Mouse (Mus musculus): ENCODE measurements around the gene Usp15.
A peak's percentile ranks its signal among the peaks of the same experiment; 100 is the strongest.
"Not testable (repeated sequence)": the region's sequence is repeated elsewhere in the genome, so short reads cannot be mapped to it uniquely, and the experiment has no call there.

Usp15 gene

GRCm38 (mm10) chr10:123196835-123197559 lies at the start of gene Usp15:
TSS of gene Usp15 (minus strand) at chr10:123196995.
- peak; percentile 80 for DNase-seq (ENCODE audit: low read depth, low spot score)

DNA sequence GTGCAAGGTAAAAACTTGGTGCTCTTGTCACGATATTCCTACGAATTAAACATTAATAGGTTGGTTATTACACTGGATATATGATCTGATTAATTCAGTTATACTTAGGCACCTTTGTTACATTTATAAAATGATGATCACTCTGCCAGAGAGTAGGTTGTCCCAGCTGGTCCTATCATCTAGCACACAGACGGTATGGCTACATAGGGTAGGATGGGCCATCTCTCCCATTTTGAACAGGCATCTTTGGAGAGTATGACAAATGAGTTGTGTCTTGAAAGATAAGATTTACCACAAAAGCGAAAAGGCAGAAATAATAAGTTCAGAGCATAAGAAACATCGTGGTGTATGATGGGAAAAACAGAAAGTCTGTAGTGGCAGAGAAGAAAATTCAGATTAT lies 32.6 kb upstream of the Usp15 start:
- DNase-seq (ENCODE audit: low read depth, low spot score), result no peak

GRCm38 (mm10) chr10:123222785-123223184 lies 26.0 kb upstream of the Usp15 start:
- DNase-seq (ENCODE audit: low read depth, low spot score), result no peak

- no peak for DNase-seq (ENCODE audit: low read depth, low spot score)
Observed at GRCm38 (mm10) chr10:123209517-123209916, 12.7 kb upstream of the Usp15 start.

GRCm38 (mm10) chr10:123208336-123208735 lies 11.5 kb upstream of the Usp15 start:
- no peak for DNase-seq (ENCODE audit: low read depth, low spot score)

GRCm38 (mm10) chr10:123206074-123206473 lies 9.3 kb upstream of the Usp15 start:
- no peak for DNase-seq (ENCODE audit: low read depth, low spot score)

- DNase-seq (ENCODE audit: low read depth, low spot score), result not testable (repeated sequence)
Observed at GRCm38 (mm10) chr10:123205364-123205763, 8.6 kb upstream of the Usp15 start.

GRCm38 (mm10) chr10:123201981-123202758 lies 5.4 kb upstream of the Usp15 start:
- no peak for DNase-seq (ENCODE audit: low read depth, low spot score)

DNA sequence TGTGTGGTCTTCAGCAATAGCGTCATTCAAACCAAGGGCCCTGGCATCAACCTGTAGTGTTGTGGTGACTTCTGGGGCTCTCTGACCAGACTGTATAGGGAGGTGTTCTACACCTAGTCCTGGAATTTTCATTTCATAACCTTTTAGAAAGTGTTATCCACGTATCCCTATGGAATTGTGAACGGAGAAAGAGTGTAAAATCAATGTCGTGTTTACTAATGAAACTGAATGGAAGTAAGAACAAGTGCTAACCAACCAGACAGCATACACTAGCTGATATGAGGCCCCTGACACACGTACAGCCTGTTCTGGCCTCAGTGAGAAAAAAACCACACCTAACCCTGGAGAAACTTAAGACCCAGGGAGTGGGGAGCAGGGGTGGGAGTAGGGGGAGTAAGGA lies 4.6 kb upstream of the Usp15 start:
- no peak for DNase-seq (ENCODE audit: low read depth, low spot score)

- DNase-seq (ENCODE audit: low read depth, low spot score), result no peak
Observed at GRCm38 (mm10) chr10:123200996-123201395, 4.2 kb upstream of the Usp15 start.

DNA sequence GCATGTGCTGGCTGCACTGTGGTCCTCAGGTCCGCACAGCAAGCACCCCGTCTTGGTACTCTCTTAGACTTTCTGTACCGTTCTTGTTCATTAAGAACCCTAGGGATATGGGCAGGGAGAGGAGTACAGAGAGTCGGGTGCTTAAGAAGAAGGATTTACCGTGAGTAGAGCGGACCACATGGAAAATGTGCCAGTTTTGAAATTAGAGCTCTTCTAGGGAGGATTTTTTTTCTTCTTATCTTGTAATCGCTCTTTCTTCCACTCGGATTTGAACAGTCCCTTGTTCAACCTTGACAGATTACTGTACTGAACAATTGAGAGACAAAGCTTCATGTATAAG lies 3.5 kb upstream of the Usp15 start:
- no peak for DNase-seq (ENCODE audit: low read depth, low spot score)

DNA sequence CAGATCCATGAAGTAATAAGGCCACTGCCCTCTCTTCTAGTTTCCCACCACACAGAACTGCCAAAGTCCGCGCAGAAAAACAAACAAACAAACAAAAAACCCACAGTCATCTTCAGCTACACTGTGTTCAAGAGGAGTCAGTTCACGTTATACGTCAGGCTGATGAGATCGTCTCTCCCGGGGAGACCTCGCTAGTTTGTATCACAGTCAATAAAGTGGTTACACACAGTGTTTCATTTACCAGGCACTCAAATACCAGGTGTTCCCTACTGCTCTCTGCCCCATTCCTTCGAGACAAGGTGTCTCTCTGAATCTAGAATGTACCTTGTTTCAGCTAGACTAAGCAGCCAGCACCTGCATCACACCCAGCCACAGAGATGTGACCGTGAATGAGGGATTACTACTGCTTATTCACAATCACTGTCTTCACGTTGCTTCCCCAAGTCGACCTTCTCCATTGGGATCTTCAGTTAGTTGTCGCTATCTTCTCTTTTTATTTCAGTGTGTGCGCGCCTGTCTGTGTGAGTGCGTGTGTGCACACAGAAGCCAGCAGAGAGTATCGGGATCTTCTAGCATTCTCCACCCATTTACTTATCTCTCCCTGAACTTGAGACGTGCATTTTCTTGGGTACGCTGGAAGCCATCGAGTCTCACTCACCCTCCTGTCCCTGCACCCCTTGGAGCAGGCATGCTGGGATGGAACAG lies 3.0 kb upstream of the Usp15 start:
- DNase-seq (ENCODE audit: low read depth, low spot score), result no peak

DNA sequence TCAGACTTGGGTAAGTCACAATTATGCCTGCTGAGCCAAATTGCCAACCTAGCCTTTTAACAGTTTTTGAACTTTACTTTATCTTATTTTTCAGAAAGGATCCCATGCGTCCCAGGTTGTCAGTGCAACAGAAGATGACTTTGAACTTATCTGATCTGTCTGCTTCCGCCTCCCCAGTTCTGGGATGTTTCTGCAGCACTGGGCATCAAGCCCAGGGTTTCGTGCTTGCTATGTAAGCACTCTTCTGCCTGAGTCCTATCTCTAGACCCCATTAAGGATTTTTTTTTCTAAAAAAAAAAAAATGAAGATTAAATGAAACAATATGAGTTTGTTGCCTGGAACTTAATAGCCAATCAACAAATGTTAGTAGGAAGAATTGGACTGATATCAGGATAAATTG lies 2.3 kb upstream of the Usp15 start:
- DNase-seq (ENCODE audit: low read depth, low spot score), result no peak

DNA sequence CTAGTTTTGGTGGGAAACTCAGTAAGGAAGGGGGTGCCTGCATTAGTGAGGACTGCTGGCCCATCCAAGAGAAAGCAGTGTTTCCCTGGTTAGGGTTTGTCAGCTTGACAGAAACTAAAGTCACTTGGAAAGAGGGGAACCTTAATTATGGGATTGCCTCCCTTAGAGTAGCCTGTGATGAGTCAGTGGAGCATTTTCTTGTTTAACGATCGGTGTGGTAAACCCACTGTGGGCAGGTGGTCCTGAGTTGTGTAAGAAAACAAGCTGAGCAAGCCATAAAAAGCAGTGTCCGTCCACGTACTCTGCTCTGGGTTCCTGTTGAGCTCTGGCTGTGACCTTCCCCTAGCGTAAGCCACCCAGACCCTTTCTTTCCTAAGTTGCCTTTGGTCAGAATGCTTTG lies 1.4 kb upstream of the Usp15 start:
- no peak for DNase-seq (ENCODE audit: low read depth, low spot score)

- peak; percentile 65 for DNase-seq (ENCODE audit: low read depth, low spot score)
Observed at GRCm38 (mm10) chr10:123195961-123196834, 597 bp downstream of the Usp15 start.

- peak; percentile 22 for DNase-seq (ENCODE audit: low read depth, low spot score)
Observed at GRCm38 (mm10) chr10:123195501-123195900, 1.3 kb downstream of the Usp15 start.

- DNase-seq (ENCODE audit: low read depth, low spot score), result peak; percentile 27
Observed at GRCm38 (mm10) chr10:123191038-123191437, 5.8 kb downstream of the Usp15 start.

DNA sequence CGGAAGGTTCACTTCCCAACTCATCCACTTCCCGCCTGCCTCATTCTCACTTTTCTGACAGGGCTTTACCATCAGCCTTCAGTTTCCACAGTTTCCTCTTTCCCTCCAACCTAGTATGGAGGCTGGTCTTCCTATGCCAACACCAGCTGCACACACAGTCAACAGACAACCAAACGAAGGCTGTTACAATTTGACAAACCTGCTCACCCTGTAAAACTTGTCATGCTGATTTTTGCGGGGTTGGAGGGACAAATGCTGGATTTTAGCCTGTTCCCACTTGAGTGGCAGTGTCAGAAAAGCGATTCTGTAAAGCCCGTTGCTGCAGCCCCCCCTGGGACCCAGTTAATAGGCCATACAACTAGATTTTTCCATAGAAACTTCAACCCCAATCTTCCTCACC lies 9.5 kb downstream of the Usp15 start:
- no peak for DNase-seq (ENCODE audit: low read depth, low spot score)

DNA sequence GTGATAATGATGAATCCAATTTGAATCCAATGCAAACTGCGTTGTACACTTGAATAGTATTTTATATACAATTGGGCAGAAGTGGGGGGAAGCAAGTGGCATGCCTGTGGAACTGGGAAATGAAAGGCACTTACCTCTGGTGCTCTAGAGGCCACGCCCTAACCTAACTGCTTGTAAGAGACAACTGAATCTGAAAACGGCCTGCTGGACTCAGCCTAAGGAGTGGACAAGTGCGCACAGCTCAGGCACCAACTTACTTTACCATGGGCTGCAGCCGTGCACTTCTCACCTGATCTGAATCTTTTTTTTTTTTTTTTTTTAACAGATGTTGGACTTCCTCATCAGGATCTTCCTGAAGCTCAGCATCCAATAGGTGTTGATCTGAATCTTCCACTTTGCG lies 10.9 kb downstream of the Usp15 start:
- no peak for DNase-seq (ENCODE audit: low read depth, low spot score)

- DNase-seq (ENCODE audit: low read depth, low spot score), result no peak
Observed at GRCm38 (mm10) chr10:123183743-123184142, 13.1 kb downstream of the Usp15 start.

DNA sequence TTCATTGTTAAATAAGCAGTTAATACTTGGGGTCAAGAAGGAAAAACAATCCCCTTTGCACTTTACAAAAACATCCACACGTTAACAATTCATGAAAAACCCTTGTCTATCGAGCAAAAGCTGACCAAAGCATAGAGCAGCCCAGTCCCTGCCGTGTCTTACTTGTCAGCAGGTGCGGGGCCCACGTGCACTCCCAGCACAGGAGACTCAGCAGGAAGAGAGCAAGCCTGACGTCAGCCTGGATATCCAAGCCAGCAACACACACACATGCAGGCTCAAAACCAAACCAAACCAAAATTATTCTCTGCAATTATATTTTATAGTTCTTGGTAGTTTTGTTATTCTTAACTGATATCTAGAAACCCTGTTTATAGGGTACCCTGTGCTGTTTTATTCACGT lies 13.6 kb downstream of the Usp15 start:
- DNase-seq (ENCODE audit: low read depth, low spot score), result no peak

DNA sequence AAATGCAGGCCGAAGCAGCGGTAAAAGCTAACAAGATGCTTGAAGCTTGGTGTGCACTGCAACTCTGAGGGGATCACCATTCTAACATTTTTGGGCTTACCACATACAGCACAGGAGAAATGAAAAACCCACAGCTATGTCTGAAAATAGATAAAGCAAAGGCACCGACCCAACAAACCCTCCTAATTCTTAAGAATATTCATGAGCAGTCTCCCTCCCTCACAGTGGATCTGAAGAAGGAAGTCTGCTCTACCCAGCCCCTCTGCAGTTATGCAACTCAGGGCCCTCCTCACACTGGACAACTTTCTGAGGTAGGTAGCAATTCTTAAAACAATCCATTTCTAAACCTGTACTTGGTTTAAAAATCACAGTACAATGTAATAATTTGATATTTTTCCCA lies 14.4 kb downstream of the Usp15 start:
- DNase-seq (ENCODE audit: low read depth, low spot score), result no peak
